Mouse (Mus musculus) limb, embryonic 14.5 days (tissue): Measurements from ENCODE around the gene Scin. TPM values are rescaled to one million over a fixed set of nuclear protein-coding genes. Genes with fewer than 3 reads are reported as not detected.
A peak's percentile ranks its signal among the peaks of the same experiment; 100 is the strongest.
"Not testable (repeated sequence)": the region's sequence is repeated elsewhere in the genome, so short reads cannot be mapped to it uniquely, and the experiment has no call there.

Experiments used
- ATAC-seq: fragments of 200-750 bp; cut with Nextera tagmentation; 2 replicates; pipeline ENCODE4 v1.8.0; 2017; ENCODE audit warnings: low read depth, moderate number of reproducible peaks, moderate TSS enrichment; ENCODE audit not compliant: low FRiP score
- DNase-seq: peaks from one replicate; pipeline ENCODE4 v3.0.0-alpha.2; 2015; ENCODE audit warnings: low spot score
- H3K27ac ChIP-seq: fragments of 300-500 bp; sonication (generic); replicated peaks from 2 replicates; pipeline ENCODE4 v1.5.1; 2014; ENCODE audit warnings: low read depth, mild to moderate bottlenecking, low read length, moderate library complexity, mixed read lengths
- H3K27me3 ChIP-seq: fragments of 300-500 bp; sonication (generic); 2 replicates; pipeline ENCODE4 v1.6.1; 2014; ENCODE audit warnings: low read length, mixed read lengths; ENCODE audit not compliant: control insufficient read depth, insufficient read depth
- H3K36me3 ChIP-seq: fragments of 300-500 bp; sonication (generic); 2 replicates; pipeline ENCODE4 v1.6.1; 2014; ENCODE audit warnings: mild to moderate bottlenecking, low read length, moderate library complexity, mixed read lengths; ENCODE audit not compliant: control insufficient read depth, insufficient read depth
- H3K4me1 ChIP-seq: fragments of 300-500 bp; sonication (generic); 2 replicates; pipeline ENCODE4 v1.6.1; 2014; ENCODE audit warnings: antibody characterized with exemption, low read length, mixed read lengths; ENCODE audit not compliant: control insufficient read depth, insufficient read depth
- H3K4me2 ChIP-seq: fragments of 300-500 bp; sonication (generic); replicated peaks from 2 replicates; pipeline ENCODE4 v1.6.1; 2014; ENCODE audit warnings: low read depth, mild to moderate bottlenecking, low read length, moderate library complexity; ENCODE audit not compliant: severe bottlenecking
- H3K4me3 ChIP-seq: fragments of 300-500 bp; sonication (generic); replicated peaks from 2 replicates; pipeline ENCODE4 v1.5.1; 2014; ENCODE audit warnings: low read length
- H3K9ac ChIP-seq: fragments of 300-500 bp; sonication (generic); 2 replicates; pipeline ENCODE4 v1.6.1; 2014; ENCODE audit warnings: mild to moderate bottlenecking, low read depth, low read length, moderate library complexity; ENCODE audit not compliant: severe bottlenecking
- H3K9me3 ChIP-seq: fragments of 300-500 bp; sonication (generic); 2 replicates; pipeline ENCODE4 v1.6.1; 2016; ENCODE audit warnings: low read length; ENCODE audit not compliant: control insufficient read depth
- POLR2A ChIP-seq: fragments of 200-500 bp; IDR thresholded peaks from 2 replicates; pipeline ENCODE4 v1.8.0; 2012; ENCODE audit warnings: inconsistent platforms, mild to moderate bottlenecking, moderate library complexity, borderline replicate concordance; ENCODE audit not compliant: insufficient read depth, insufficient read length; ENCODE audit errors: extremely low read depth
- WGBS: fragments of 180-500 bp; shearing (Covaris S2); extraction: QIAGEN DNeasy Blood & Tissue Kit; methylation state at CpG from one replicate; pipeline ENCODE4 v1.1.7; 2014; 5-methylcytosine and 5-hydroxymethylcytosine counted together
- polyA plus RNA-seq, 2 experiments: library from polyadenylated mRNA; depleted of rRNA in 1 of 2; stranded (reverse) in 1 of 2; unstranded in 1 of 2; fragments of >200 nt; fragmentation: Nextera tagmentation in 1 of 2; extraction: Ambion mirVana in 1 of 2; gene quantifications; 2 replicates each; pipeline versions ENCODE4 v1.2.1 to v1.2.3; 2012 to 2014

The Scin gene
- polyA plus RNA-seq (2012; rRNA removed) (10.4 and 11.5 TPM in 2 replicates), polyA plus RNA-seq (2014; fragmentation: Nextera tagmentation; extraction: Ambion mirVana) (6.2 and 6.7 TPM in 2 replicates)

- Histone ChIP-seq H3K36me3 (no peaks in the 10 kb centered on the region), H3K4me1 (peaks cover 7% of the 10 kb centered on the region), H3K27ac (no peak within 1 kb of the TSS), H3K4me3 (peak within 1 kb of the TSS; percentile 46), H3K9ac (peak within 1 kb of the TSS; percentile 47), H3K4me2 (peak within 1 kb of the TSS; percentile 80), H3K9me3 (no peaks in the 10 kb centered on the region), H3K27me3 (peaks cover 18% of the 10 kb centered on the region)
- DNase-seq (no peak), ATAC-seq (no peak)
- 1% methylated on average over 39 of the region's 39 CpGs for WGBS
- no peak for TF ChIP-seq POLR2A
Observed at GRCm38 (mm10) chr12:40133573-40134271, at the start of gene Scin. Gene Scin (minus strand): TSS chr12:40134228.

GRCm38 (mm10) chr12:40177089-40177488 is 43.1 kb upstream of the Scin start:
- no peak for DNase-seq
- no peaks in the 10 kb centered on the region for H3K27me3 ChIP-seq
- H3K27ac ChIP-seq = no peak overlapping the region
- WGBS = 63% methylated on average over 6 of the region's 6 CpGs
- no peak overlapping the region for H3K9ac ChIP-seq
- no peak for ATAC-seq
- no peak for TF ChIP-seq POLR2A
- H3K4me2 ChIP-seq = no peak overlapping the region
- no peaks in the 10 kb centered on the region for H3K36me3 ChIP-seq
- no peaks in the 10 kb centered on the region for H3K4me1 ChIP-seq
- H3K4me3 ChIP-seq = no peak overlapping the region
- H3K9me3 ChIP-seq = no peaks in the 10 kb centered on the region

- WGBS = 70% methylated on average over 2 of the region's 2 CpGs
- no peaks in the 10 kb centered on the region for H3K36me3 ChIP-seq
- no peak overlapping the region for H3K4me3 ChIP-seq
- no peak overlapping the region for H3K27ac ChIP-seq
- H3K27me3 ChIP-seq = no peaks in the 10 kb centered on the region
- H3K9me3 ChIP-seq = no peaks in the 10 kb centered on the region
- no peaks in the 10 kb centered on the region for H3K4me1 ChIP-seq
- H3K9ac ChIP-seq = no peak overlapping the region
- TF ChIP-seq POLR2A = no peak
- DNase-seq (no peak), ATAC-seq (no peak)
- H3K4me2 ChIP-seq = no peak overlapping the region
Observed at GRCm38 (mm10) chr12:40176158-40176557, 42.1 kb upstream of the Scin start.

- not testable (repeated sequence) for ATAC-seq, H3K9ac ChIP-seq, H3K4me2 ChIP-seq, H3K27me3 ChIP-seq, H3K27ac ChIP-seq, H3K36me3 ChIP-seq, DNase-seq, H3K4me1 ChIP-seq, H3K9me3 ChIP-seq, H3K4me3 ChIP-seq
- WGBS = 54% methylated on average over 1 of the region's 1 CpGs
Observed at GRCm38 (mm10) chr12:40175171-40175570, 41.1 kb upstream of the Scin start.

GRCm38 (mm10) chr12:40171637-40172036 is 37.6 kb upstream of the Scin start:
- no peak for DNase-seq
- Histone ChIP-seq H3K4me3 (no peak overlapping the region), H3K9me3 (no peaks in the 10 kb centered on the region), H3K4me1 (no peaks in the 10 kb centered on the region), H3K4me2 (no peak overlapping the region), H3K9ac (no peak overlapping the region), H3K27me3 (no peaks in the 10 kb centered on the region), H3K27ac (no peak overlapping the region), H3K36me3 (no peaks in the 10 kb centered on the region)
- no peak for TF ChIP-seq POLR2A
- ATAC-seq = no peak
- 88% methylated on average over 2 of the region's 2 CpGs for WGBS

GRCm38 (mm10) chr12:40169675-40170074 is 35.6 kb upstream of the Scin start:
- Histone ChIP-seq H3K27ac (no peak overlapping the region), H3K4me3 (no peak overlapping the region), H3K4me2 (no peak overlapping the region), H3K9me3 (no peaks in the 10 kb centered on the region), H3K36me3 (no peaks in the 10 kb centered on the region), H3K27me3 (no peaks in the 10 kb centered on the region), H3K9ac (no peak overlapping the region), H3K4me1 (no peaks in the 10 kb centered on the region)
- TF ChIP-seq POLR2A = no peak
- 98% methylated on average over 1 of the region's 1 CpGs for WGBS
- no peak for ATAC-seq
- DNase-seq = no peak
